Mouse (Mus musculus): Measurements from ENCODE around the gene Elf5.

DNA sequence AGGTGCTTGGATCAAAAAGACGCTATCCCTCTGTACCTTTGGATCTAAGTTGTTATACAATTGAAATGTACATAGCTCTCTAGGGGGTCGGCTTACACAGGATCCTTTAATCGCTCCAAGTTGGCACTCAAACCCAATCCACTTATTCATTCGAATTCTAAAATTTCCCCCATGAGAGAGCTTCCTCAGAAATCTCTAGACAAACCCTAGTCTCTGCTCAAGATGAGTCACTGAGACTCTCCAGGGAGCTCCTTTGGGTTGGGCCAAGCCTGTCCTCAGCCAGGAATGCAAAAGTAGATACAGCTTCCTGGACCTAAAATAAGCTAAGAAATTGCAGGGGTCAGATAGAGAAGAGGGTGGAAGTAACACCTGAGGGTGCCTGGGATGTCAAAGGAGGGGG is 10.8 kb upstream of the Elf5 start:
- TF ChIP-seq CTCF (IDR thresholded peaks at IDR 0.05; ENCODE audit: low read depth, low read length) (no peak), POLR2A (IDR thresholded peaks at IDR 0.05; ENCODE audit: borderline replicate concordance, low read depth, low read length) (no peak)
